Comparison of ENCODE assay signal across 8 mouse cellular contexts in the genomic region with DNA sequence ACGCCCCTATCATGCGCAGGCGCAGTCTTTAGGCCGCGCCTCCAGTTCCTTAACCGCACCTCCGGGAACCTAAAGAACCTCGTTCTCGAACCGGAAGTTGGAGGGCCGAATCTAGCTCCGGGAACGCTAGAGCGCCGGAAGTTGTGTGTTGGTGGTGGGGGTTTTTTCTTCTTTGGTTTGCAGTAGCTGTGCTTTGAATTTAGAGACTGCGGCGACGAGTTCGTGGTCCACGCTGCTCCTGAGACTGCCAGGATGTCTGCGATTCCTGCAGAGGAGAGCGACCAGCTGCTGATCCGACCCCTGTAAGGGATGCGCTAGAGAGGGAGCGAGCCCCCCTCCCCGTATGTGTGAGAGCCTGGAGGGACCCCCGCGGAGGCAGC. TPM values are rescaled to one million over a fixed set of nuclear protein-coding genes. Genes with fewer than 3 reads are reported as not detected.
DNase-seq lines count a peak whose midpoint lies in the region; ATAC-seq lines count a peak whose summit lies in the region.

Itgb1bp1 (minus strand) TSS at position 42 of the 380 bp plus-strand sequence.

- H3K9ac ChIP-seq in intestine, embryonic 15.5 days: peak within 1 kb of the TSS; percentile 90

- H3K4me2 ChIP-seq in intestine, embryonic 15.5 days (replicated peaks): peak within 1 kb of the TSS; percentile 90

- intact Hi-C loops in left cerebral cortex, postnatal 14 days (cut with DNase I): no loop called here

- H3K36me3 ChIP-seq in intestine, embryonic 15.5 days: no peaks in the 10 kb centered on the region

- no peaks in the 10 kb centered on the region for H3K9me3 ChIP-seq in intestine, embryonic 15.5 days

- DNase-seq in ovary, adult 18-20 months (ENCODE audit: low spot score): peak; percentile 97
- DNase-seq in ovary, postnatal 10 days (ENCODE audit: low spot score): no peak
- DNase-seq in embryo, embryonic 9.5 days (ENCODE audit: extremely low spot score): peak; percentile 97
- DNase-seq in gastrocnemius, postnatal 4 days (ENCODE audit: low spot score in 2 of 2): peak; percentile 97 to 100
- DNase-seq in left cerebral cortex, postnatal 14 days (ENCODE audit: low spot score in 2 of 2): peak; percentile 99 to 100
- DNase-seq in right cerebral cortex, postnatal 36 days (ENCODE audit: low spot score in 2 of 2): peak; percentile 98

- peak within 1 kb of the TSS; percentile 93 for H3K27ac ChIP-seq in intestine, embryonic 15.5 days

- 0% methylated on average over 28 of the region's 28 CpGs for WGBS in intestine, embryonic 15.5 days

- peak; percentile 96 for ATAC-seq in intestine, embryonic 15.5 days
- peak; percentile 93 for ATAC-seq in megakaryocyte-erythroid progenitor cell, adult 5-6 weeks (replicated peaks; ENCODE audit: low FRiP score, low TSS enrichment, poor library complexity, severe bottlenecking)

- peak within 1 kb of the TSS; percentile 77 for H3K4me3 ChIP-seq in intestine, embryonic 15.5 days (replicated peaks)

- H3K27me3 ChIP-seq in intestine, embryonic 15.5 days (replicated peaks): no peaks in the 10 kb centered on the region

- H3K4me1 ChIP-seq in intestine, embryonic 15.5 days (replicated peaks): peaks cover 15% of the 10 kb centered on the region

RNA-seq across cellular contexts. Expression of gene Itgb1bp1, which starts in this region (rescaled TPM):
- total RNA-seq in gastrocnemius, postnatal 4 days (2021): 10 to 100 TPM; 37.0 to 37.3 TPM
- polyA plus RNA-seq in intestine, embryonic 15.5 days (2015; fragmentation: Nextera tagmentation; extraction: Ambion mirVana): 37.6 and 46.1 TPM in 2 replicates
- total RNA-seq in left cerebral cortex, postnatal 14 days (2021): 10 to 100 TPM; 34.3 to 37.1 TPM
- 30.4 and 38.6 TPM in 2 replicates for total RNA-seq in megakaryocyte-erythroid progenitor cell, adult 5-6 weeks (2014; fragmentation: Nextera tagmentation)
- total RNA-seq in megakaryocyte-erythroid progenitor cell, adult 5-6 weeks (2017): 17.6 and 20.4 TPM in 2 replicates
